Mouse (Mus musculus) spleen, postnatal 4 days (tissue): ENCODE measurements around the gene Abhd15.

Experiments
- DNase-seq, 2 experiments: peaks; one replicate each; pipeline ENCODE4 v3.0.0; 2022; ENCODE audit warnings: low spot score in 2 of 2

Abhd15 gene

GRCm38 (mm10) chr11:77514832-77515636 lies at the start of gene Abhd15:
Gene Abhd15, plus strand, starts transcription at chr11:77515121.
- DNase-seq = peak; percentile 70 to 88

GRCm38 (mm10) chr11:77466544-77466943 lies 48.4 kb upstream of the Abhd15 start:
- DNase-seq = no peak

- DNase-seq = peak; percentile 78 to 90
Observed at GRCm38 (mm10) chr11:77467157-77467556, 47.8 kb upstream of the Abhd15 start.

- DNase-seq = peak; percentile 76 to 93
Observed at GRCm38 (mm10) chr11:77467784-77468183, 47.1 kb upstream of the Abhd15 start.

GRCm38 (mm10) chr11:77468397-77468796 lies 46.5 kb upstream of the Abhd15 start:
- no peak for DNase-seq

GRCm38 (mm10) chr11:77471407-77471806 lies 43.5 kb upstream of the Abhd15 start:
- DNase-seq = no peak

- no peak for DNase-seq
Observed at GRCm38 (mm10) chr11:77472775-77473174, 42.1 kb upstream of the Abhd15 start.

- no peak for DNase-seq
Observed at GRCm38 (mm10) chr11:77476216-77476615, 38.7 kb upstream of the Abhd15 start.

- no peak for DNase-seq
Observed at GRCm38 (mm10) chr11:77476895-77477294, 38.0 kb upstream of the Abhd15 start.

- DNase-seq = no peak
Observed at GRCm38 (mm10) chr11:77483043-77483442, 31.9 kb upstream of the Abhd15 start.

GRCm38 (mm10) chr11:77483510-77484255 lies 31.2 kb upstream of the Abhd15 start:
- no peak for DNase-seq

GRCm38 (mm10) chr11:77485229-77485628 lies 29.7 kb upstream of the Abhd15 start:
- DNase-seq = no peak

- no peak for DNase-seq
Observed at GRCm38 (mm10) chr11:77486798-77487197, 28.1 kb upstream of the Abhd15 start.

GRCm38 (mm10) chr11:77488771-77489581 lies 25.9 kb upstream of the Abhd15 start:
- DNase-seq = peak in 1 of 2 experiments; percentile 64

GRCm38 (mm10) chr11:77489591-77490235 lies 25.2 kb upstream of the Abhd15 start, which contains the start of gene Ankrd13b:
Gene Ankrd13b, minus strand, starts transcription at chr11:77489678.
- DNase-seq = peak; percentile 48 to 80

- no peak for DNase-seq
Observed at GRCm38 (mm10) chr11:77490451-77490850, 24.5 kb upstream of the Abhd15 start.

GRCm38 (mm10) chr11:77491123-77491501 lies 23.8 kb upstream of the Abhd15 start:
- DNase-seq = peak; percentile 85 to 95

- peak; percentile 41 to 71 for DNase-seq
Observed at GRCm38 (mm10) chr11:77491502-77492291, 23.2 kb upstream of the Abhd15 start.

- no peak for DNase-seq
Observed at GRCm38 (mm10) chr11:77492311-77492871, 22.5 kb upstream of the Abhd15 start.

GRCm38 (mm10) chr11:77492911-77493332 lies 22.0 kb upstream of the Abhd15 start:
- DNase-seq = peak; percentile 89 to 93
